Mouse (Mus musculus) layer of hippocampus, postnatal 25 days (tissue): ENCODE results near the gene Itpr1. TPM values are rescaled to one million over a fixed set of nuclear protein-coding genes. Genes with fewer than 3 reads are reported as not detected.

Experiments used
- DNase-seq, 2 experiments: peaks; one replicate each; pipeline ENCODE4 v3.0.0; 2022; ENCODE audit warnings: mixed read lengths in 2 of 2, low spot score in 1 of 2; ENCODE audit errors: extremely low spot score in 1 of 2
- total RNA-seq, 2 experiments: library from RNA; stranded (reverse); gene quantifications; 2 replicates each; pipeline ENCODE4 v1.2.3; 2021

Itpr1 gene
- total RNA-seq, 2 experiments from 2014 or later, result 258 to 259 TPM

DNA sequence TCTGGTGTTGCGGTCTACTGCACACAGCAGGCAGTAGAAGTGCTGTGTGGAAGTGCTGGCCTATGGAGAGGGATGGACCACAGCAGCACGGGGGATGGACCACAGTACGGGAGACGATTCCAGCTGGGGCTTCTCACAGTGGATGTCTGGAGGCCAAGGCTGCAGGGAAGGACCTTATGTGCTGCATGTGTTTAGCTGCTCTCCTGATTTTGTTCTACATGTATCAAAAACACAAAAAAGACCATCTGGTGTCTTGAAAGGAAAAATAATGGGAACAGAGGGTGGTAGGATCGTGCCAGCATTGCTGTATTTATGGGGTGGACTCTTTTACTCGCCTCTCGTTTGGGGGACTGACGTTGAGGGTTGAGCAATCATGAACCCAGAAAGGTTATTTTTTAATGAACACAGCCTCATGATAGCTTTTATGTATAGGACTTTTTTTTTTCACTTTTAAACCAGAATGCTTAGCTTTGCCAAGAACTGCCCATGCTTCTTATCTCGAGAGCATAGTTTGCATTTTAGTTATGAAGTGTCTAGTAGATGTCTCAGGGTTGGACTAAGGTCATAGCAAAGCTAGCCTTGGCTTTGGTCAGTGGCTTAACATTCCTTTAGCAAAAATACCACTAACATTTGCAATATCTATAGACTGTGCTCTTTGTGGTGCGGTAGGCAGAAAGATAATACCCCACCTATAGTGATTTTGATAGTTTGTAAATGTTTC is 61.6 kb downstream of the Itpr1 start:
- DNase-seq, result no peak

- peak; percentile 36 to 51 for DNase-seq
Measured at GRCm38 (mm10) chr6:108276880-108277507, 64.1 kb downstream of the Itpr1 start.

GRCm38 (mm10) chr6:108277622-108278396 is 64.9 kb downstream of the Itpr1 start:
- no peak for DNase-seq

GRCm38 (mm10) chr6:108278826-108279630 is 66.1 kb downstream of the Itpr1 start:
- DNase-seq, result no peak

DNA sequence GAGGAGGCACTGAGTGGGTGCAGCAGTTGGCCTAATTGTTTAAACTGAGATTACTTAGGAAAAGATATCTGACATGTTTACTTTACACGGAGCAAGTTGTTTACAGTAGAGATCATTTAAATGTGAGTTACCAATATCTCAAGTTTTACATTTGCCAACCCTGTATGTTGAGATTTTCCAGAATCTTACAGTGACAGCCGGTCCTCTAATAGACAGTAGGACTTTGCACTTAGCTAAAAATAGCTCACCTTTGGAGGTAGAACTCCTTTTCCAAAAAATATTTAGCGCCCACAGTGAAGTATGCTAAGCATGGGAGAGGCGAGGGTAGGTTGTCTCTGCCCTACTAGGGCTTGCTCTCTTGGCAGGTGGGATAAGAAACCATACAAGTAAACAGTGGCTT is 69.2 kb downstream of the Itpr1 start:
- DNase-seq, result no peak

GRCm38 (mm10) chr6:108282621-108283020 is 69.7 kb downstream of the Itpr1 start:
- no peak for DNase-seq

GRCm38 (mm10) chr6:108284688-108285087 is 71.8 kb downstream of the Itpr1 start:
- DNase-seq, result no peak

DNA sequence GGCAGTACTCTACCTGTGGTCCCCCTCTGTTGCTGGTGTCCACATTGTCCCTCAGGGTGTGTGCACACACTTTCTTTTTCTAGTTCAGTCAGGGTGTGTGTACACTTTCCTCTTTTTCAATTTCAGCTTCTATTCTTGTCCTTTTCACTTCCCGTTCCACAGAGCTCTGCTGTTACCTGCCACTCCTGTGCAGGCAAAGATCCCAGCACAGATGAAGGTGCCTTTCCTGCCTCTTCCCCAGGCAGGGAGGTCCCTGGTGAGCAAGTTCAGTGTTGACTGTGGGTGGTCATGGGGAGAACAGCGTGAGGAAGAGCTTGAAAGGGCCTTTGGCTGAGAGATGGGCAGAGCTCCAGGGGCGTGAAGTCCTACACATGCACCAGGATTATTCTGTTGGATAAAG is 76.1 kb downstream of the Itpr1 start:
- no peak for DNase-seq

DNA sequence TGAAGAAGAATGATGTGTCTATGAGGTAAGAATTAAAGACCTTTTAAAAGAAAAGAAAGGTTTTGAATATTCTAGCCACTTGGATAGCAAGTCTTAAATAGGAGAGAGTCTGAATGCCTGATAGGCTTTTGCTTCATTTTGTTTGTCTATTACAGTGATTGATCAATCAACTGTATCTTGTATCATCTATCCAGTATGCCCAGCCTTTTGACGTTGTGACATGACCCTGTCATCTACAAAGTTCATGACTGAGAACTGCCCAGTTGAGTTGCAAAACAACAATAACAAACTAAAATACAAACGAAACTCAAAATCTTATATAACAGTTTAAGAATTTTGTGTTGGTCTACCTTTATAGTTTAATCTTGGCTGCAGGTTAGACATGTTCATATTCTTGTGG is 78.1 kb downstream of the Itpr1 start:
- no peak for DNase-seq

DNA sequence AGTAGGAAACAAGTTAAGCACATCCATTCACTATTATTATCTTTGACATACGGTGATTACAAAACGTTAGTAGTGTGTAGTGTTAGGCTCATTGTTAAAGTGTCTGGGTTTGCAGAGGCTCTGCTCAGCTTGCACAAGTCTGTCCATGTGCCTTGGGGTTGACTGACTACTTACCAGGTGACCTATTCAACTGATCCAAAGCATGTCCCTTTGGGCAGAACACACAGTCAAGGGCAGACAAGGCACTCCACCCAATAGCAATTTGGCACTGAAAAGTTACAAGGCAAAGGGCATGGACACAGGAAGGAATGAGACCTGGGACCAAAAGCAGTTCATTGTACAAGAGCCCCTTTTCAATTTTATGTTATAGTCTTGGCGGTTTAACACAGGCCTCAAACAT is 78.7 kb downstream of the Itpr1 start:
- DNase-seq, result no peak

DNA sequence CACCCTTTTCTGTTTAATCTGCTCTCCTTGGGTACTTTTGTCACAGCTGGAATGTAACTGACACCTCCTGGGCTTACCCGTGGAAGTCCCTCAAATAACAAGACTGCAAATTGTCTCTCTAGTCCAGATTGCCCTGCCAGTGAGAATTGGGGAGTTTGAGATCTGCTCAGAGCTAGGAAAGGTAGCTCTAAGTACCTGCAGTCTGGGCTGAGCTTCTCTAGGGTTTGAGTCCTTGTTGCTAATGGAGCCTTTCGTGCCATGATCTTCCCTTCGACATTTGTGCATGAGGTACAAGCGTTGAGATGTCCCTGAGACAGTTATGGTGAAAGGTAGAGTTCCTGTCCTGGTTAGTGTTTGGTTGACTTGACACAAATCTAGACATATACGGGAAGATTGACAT is 89.0 kb downstream of the Itpr1 start:
- DNase-seq, result no peak

GRCm38 (mm10) chr6:108303619-108304567 is 91.0 kb downstream of the Itpr1 start:
- DNase-seq, result no peak

- DNase-seq, result no peak
Measured at GRCm38 (mm10) chr6:108305171-108305779, 92.4 kb downstream of the Itpr1 start.

GRCm38 (mm10) chr6:108306240-108306639 is 93.3 kb downstream of the Itpr1 start:
- no peak for DNase-seq

GRCm38 (mm10) chr6:108306910-108307584 is 94.2 kb downstream of the Itpr1 start:
- DNase-seq, result no peak

DNA sequence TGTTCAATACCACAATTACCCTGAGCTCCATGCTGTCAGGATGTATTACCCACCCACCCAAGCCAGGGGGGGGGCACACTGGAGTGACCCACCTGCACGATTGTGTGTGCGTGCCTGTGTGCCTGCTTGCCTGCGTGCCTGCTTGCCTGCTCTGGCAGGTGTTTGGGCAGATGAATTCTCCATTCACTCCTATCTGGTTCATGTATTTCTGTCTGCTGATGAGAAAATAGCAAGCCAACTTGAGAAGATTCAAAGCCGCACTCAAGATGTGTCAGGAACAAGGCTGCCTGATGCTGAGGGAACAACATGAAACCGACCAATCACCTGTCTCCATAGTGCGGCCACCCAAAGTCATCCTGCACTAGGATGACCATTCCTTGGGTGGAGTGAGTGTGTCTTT is 94.9 kb downstream of the Itpr1 start:
- no peak for DNase-seq

DNA sequence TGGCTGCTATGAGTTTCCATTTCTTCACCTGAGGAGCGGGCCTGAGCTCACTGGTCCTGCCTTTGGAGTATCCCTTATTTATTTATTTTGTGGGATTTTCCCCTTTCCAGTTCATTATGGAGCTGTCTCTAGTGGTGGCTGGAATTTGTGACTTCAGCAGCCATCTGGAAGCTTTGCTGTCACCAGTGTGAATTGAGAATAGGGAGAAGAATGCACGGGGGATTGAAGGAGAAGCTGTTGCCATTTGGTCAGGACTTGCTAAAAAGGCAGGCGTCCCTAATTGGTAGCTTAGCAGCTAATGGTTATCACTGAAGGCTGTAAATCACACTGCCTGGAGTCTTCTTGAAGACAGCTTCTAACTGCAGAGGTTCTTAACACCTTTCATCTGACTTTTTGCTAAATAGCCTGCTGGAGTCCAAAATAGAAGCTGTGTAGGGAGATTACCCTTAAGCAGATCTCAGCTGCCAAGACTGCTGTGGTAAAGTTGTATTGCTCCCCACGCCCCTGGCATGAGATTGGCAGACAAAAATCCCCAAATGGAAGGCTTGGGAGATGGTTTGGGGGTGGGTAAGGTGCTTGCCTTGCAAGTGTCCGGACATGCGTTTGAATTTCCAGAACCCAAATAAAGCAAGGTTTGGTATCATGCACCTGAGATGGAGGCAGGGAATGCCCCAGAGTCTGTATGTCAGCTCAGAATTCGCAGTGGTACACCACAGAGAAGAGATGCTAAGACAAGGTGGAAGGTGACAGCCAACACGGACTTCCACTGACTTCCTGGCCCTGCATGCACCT is 96.7 kb downstream of the Itpr1 start:
- no peak for DNase-seq

- DNase-seq, result no peak
Measured at GRCm38 (mm10) chr6:108313056-108313455, 100.2 kb downstream of the Itpr1 start.
